Mouse (Mus musculus) neutrophil, adult 5-6 weeks (primary cell): ENCODE measurements around the gene Med31. TPM values are rescaled to one million over a fixed set of nuclear protein-coding genes. Genes with fewer than 3 reads are reported as not detected.

Experiments used
- ATAC-seq: fragments of 151-379, 151-347 bp; 2 replicates; pipeline ENCODE4 v1.8.0; 2017; ENCODE audit warnings: mild to moderate bottlenecking, moderate TSS enrichment; ENCODE audit not compliant: insufficient number of reproducible peaks, poor library complexity, low FRiP score, severe bottlenecking; ENCODE audit errors: extremely low read depth
- total RNA-seq: library from RNA; stranded (forward); fragments of 200-1000 nt; gene quantifications from 2 replicates; pipeline ENCODE4 v1.2.3, GENCODE M21; 2017

Gene Med31
- 25.2 and 30.3 TPM in 2 replicates for total RNA-seq

- peak; percentile 55 for ATAC-seq
Observed at GRCm38 (mm10) chr11:72215410-72215797, at the start of gene Med31. TSS of gene Med31 (minus strand) at chr11:72215592.

GRCm38 (mm10) chr11:72256441-72256840 lies 41.0 kb upstream of the Med31 start:
- no peak for ATAC-seq

GRCm38 (mm10) chr11:72255629-72256028 lies 40.2 kb upstream of the Med31 start:
- ATAC-seq: no peak

GRCm38 (mm10) chr11:72245196-72245753 lies 29.9 kb upstream of the Med31 start:
- no peak for ATAC-seq

GRCm38 (mm10) chr11:72240062-72240860 lies 24.9 kb upstream of the Med31 start:
- no peak for ATAC-seq

GRCm38 (mm10) chr11:72234013-72234412 lies 18.6 kb upstream of the Med31 start:
- no peak for ATAC-seq

GRCm38 (mm10) chr11:72232991-72233390 lies 17.6 kb upstream of the Med31 start:
- no peak for ATAC-seq

- ATAC-seq: no peak
Observed at GRCm38 (mm10) chr11:72232068-72232467, 16.7 kb upstream of the Med31 start.

- ATAC-seq: no peak
Observed at GRCm38 (mm10) chr11:72228513-72228912, 13.1 kb upstream of the Med31 start.

- no peak for ATAC-seq
Observed at GRCm38 (mm10) chr11:72226901-72227300, 11.5 kb upstream of the Med31 start.

GRCm38 (mm10) chr11:72226020-72226791 lies 10.8 kb upstream of the Med31 start:
- ATAC-seq: no peak

- ATAC-seq: peak; percentile 69; the same call in 1 of the 2 replicates
Observed at GRCm38 (mm10) chr11:72224865-72225264, 9.5 kb upstream of the Med31 start.

- ATAC-seq: no peak
Observed at GRCm38 (mm10) chr11:72223414-72223813, 8.0 kb upstream of the Med31 start.

- peak; percentile 75 for ATAC-seq
Observed at GRCm38 (mm10) chr11:72221278-72221677, 5.9 kb upstream of the Med31 start.

- no peak for ATAC-seq
Observed at GRCm38 (mm10) chr11:72217116-72217515, 1.7 kb upstream of the Med31 start.

- ATAC-seq: peak; percentile 88
Observed at GRCm38 (mm10) chr11:72214591-72215409, 592 bp downstream of the Med31 start.

- no peak for ATAC-seq
Observed at GRCm38 (mm10) chr11:72207834-72208377, 7.5 kb downstream of the Med31 start.

GRCm38 (mm10) chr11:72207204-72207833 lies 8.1 kb downstream of the Med31 start, which contains the start of the genes 4933427D14Rik and Txndc17:
TSS of gene 4933427D14Rik (minus strand) at chr11:72207459.
TSS of gene Txndc17 (plus strand) at chr11:72207547.
- peak; percentile 76 for ATAC-seq
